Mouse (Mus musculus) heart, embryonic 12.5 days (tissue): ENCODE results near the gene Faf2. TPM values are rescaled to one million over a fixed set of nuclear protein-coding genes. Genes with fewer than 3 reads are reported as not detected.

Experiments
- ATAC-seq: fragments of 200-750 bp; cut with Nextera tagmentation; 2 replicates; pipeline ENCODE4 v1.8.0; 2017; ENCODE audit warnings: moderate TSS enrichment, moderate library complexity; ENCODE audit not compliant: insufficient number of reproducible peaks, low FRiP score
- H3K27ac ChIP-seq: fragments of 300-500 bp; sonication (generic); 2 replicates; pipeline ENCODE4 v1.5.1; 2016; ENCODE audit warnings: mild to moderate bottlenecking, moderate library complexity; ENCODE audit not compliant: poor library complexity, severe bottlenecking
- H3K27me3 ChIP-seq: fragments of 300-500 bp; sonication (generic); replicated peaks from 2 replicates; pipeline ENCODE4 v1.6.1; 2016; ENCODE audit warnings: mild to moderate bottlenecking, moderate library complexity
- H3K36me3 ChIP-seq: fragments of 300-500 bp; sonication (generic); 2 replicates; pipeline ENCODE4 v1.6.1; 2016; ENCODE audit warnings: mild to moderate bottlenecking, moderate library complexity
- H3K4me1 ChIP-seq: fragments of 300-500 bp; sonication (generic); replicated peaks from 2 replicates; pipeline ENCODE4 v1.6.1; 2016; ENCODE audit warnings: mild to moderate bottlenecking
- H3K4me2 ChIP-seq: fragments of 300-500 bp; sonication (generic); 2 replicates; pipeline ENCODE4 v1.6.1; 2016; ENCODE audit warnings: mild to moderate bottlenecking, moderate library complexity
- H3K4me3 ChIP-seq: fragments of 300-500 bp; sonication (generic); 2 replicates; pipeline ENCODE4 v1.5.1; 2016; ENCODE audit warnings: mild to moderate bottlenecking
- H3K9ac ChIP-seq: fragments of 300-500 bp; sonication (generic); 2 replicates; pipeline ENCODE4 v1.6.1; 2016; ENCODE audit warnings: mild to moderate bottlenecking, moderate library complexity
- H3K9me3 ChIP-seq: fragments of 300-500 bp; sonication (generic); replicated peaks from 2 replicates; pipeline ENCODE4 v1.6.1; 2016; ENCODE audit warnings: mild to moderate bottlenecking, moderate library complexity
- WGBS: fragments of 180-500 bp; shearing (Covaris S2); methylation state at CpG from one replicate; pipeline ENCODE4 v1.1.7; 2016; 5-methylcytosine and 5-hydroxymethylcytosine counted together
- polyA plus RNA-seq: library from polyadenylated mRNA; unstranded; fragments of >200 nt; fragmentation: Nextera tagmentation; extraction: Ambion mirVana; gene quantifications from 2 replicates; pipeline ENCODE4 v1.2.1, GENCODE M21; 2016

The Faf2 gene
- polyA plus RNA-seq, 1 experiment from 2014 or later = 48.8 TPM

DNA sequence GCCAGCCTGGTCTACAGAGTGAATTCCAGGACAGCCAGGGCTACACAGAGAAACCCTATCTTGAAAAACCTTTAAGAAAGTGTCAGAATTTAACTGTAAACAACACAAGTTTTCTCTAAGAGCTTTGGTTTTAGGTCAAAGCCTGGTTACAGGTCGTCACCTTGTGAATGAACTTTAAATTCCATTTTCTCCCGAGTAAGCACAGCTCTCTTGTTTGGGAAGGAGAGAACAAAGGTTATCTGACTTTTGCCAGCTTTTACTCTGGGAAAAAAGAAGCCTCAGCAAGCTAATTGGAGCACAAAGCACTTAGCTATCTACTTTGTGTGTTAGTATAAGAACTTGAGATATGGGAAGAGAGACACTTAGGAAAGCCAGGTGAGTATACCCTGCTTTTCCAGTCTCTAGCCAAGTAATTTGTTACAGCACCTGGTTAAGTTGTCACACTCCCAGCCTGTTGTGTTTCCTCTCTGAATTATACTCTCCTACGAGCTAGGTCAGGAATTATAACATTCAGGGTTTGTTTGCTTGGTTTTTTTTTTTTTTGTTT is 11.2 kb downstream of the Faf2 start:
- Histone ChIP-seq H3K4me3 (no peak overlapping the region), H3K4me1 (no peaks in the 10 kb centered on the region), H3K9ac (no peak overlapping the region), H3K36me3 (peaks cover 28% of the 10 kb centered on the region), H3K27ac (no peak overlapping the region), H3K9me3 (no peaks in the 10 kb centered on the region), H3K4me2 (no peak overlapping the region), H3K27me3 (no peaks in the 10 kb centered on the region)
- 49% methylated on average over 3 of the region's 3 CpGs for WGBS
- no peak for ATAC-seq

DNA sequence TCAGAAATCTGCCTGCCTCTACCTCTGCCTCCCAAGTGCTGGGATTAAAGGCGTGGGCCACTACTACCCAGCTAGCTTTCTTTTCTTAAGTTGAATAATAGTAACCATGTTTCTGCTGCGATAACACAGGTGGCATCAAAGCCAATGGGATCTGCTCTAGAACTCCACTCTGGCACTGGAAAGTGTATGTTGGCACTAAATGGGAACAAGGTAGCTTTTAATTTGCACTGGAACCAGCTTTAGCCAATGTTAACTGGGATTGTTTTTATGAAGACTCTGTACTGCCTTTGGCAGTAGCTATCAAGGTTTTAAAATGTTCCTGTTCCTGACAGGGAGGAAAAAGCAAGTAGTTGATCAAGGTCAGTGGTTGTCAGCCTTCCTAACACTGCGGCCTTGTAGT is 13.4 kb downstream of the Faf2 start:
- no peak overlapping the region for H3K4me2 ChIP-seq
- no peaks in the 10 kb centered on the region for H3K4me1 ChIP-seq
- H3K27me3 ChIP-seq = no peaks in the 10 kb centered on the region
- H3K9ac ChIP-seq = no peak overlapping the region
- 92% methylated on average over 3 of the region's 3 CpGs for WGBS
- H3K9me3 ChIP-seq = no peaks in the 10 kb centered on the region
- no peak overlapping the region for H3K27ac ChIP-seq
- H3K4me3 ChIP-seq = no peak overlapping the region
- peaks cover 45% of the 10 kb centered on the region for H3K36me3 ChIP-seq
- ATAC-seq = no peak

DNA sequence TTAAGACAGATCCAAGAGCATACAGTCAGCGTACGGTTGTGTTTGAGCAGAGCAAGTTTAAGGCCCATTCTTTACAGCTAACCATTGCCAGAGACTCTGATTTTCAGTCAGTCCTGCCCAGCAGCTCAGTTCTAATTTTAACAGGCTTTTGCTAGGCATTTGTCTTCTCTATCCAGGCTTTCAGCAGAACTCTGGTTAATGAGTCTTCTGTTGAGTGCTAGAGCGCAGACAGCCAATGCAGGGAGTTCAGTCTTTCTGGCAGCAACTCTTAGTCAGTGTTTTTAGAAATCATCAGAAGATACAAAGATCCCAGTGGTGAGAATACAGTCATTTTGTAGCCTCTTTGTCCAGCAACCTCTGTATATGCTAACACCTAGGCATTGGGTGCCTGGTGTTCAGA is 28.9 kb downstream of the Faf2 start:
- Histone ChIP-seq H3K4me2 (no peak overlapping the region), H3K4me1 (0 out of 2 replicates have a peak, but pooled peaks cover 2% of the 10 kb centered on the region)
- WGBS = 91% methylated on average over 3 of the region's 3 CpGs

DNA sequence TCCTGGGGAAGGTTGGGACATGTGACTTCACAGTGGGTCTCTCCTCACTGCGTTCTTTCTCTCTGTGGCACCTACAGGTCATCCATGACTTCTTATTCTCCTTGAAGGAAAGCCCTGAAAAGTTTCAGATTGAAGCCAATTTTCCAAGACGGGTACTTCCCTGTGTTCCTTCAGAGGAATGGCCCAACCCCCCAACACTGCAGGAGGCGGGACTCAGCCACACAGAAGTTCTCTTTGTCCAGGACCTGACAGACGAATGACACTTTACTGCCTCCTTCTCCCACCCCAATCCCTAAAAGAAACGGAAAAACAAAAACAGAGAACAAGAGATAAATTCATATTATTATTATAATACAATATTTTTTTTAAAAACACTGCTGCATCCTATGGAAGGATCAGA is 39.3 kb downstream of the Faf2 start:
- H3K4me3 ChIP-seq = no peak overlapping the region
- no peaks in the 10 kb centered on the region for H3K27me3 ChIP-seq
- no peaks in the 10 kb centered on the region for H3K9me3 ChIP-seq
- ATAC-seq = no peak
- peaks cover 81% of the 10 kb centered on the region for H3K36me3 ChIP-seq
- no peak overlapping the region for H3K4me2 ChIP-seq
- 72% methylated on average over 5 of the region's 5 CpGs for WGBS
- no peaks in the 10 kb centered on the region for H3K4me1 ChIP-seq
- H3K27ac ChIP-seq = no peak overlapping the region
- H3K9ac ChIP-seq = no peak overlapping the region

More for the DNA sequence above, 28.9 kb downstream of the Faf2 start:
- no peak for ATAC-seq
- H3K4me3 ChIP-seq = no peak overlapping the region
- H3K9me3 ChIP-seq = no peaks in the 10 kb centered on the region; the same call in 1 of the 2 replicates
- no peak overlapping the region for H3K9ac ChIP-seq
- H3K27me3 ChIP-seq = no peaks in the 10 kb centered on the region
- no peak overlapping the region for H3K27ac ChIP-seq
- peaks cover 97% of the 10 kb centered on the region for H3K36me3 ChIP-seq

DNA sequence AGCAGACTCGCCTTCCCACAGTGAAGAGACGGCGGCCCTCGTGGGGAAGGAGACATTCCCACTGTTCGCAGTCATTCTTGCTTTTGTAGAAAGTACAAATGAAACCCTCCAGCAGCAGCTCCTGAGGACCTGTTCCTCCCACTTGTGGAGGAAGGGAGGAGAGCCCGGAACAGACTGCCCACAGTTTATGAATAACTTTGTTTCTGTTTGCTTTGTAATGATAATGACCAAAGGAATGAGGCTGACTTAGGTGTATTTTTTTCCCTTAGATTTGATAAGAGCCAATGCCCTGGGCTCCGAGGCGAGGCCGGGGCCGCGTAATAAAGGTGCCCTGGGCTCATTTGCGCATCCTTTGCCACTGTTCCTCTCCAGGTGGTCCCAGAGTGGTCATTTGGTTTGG is 39.8 kb downstream of the Faf2 start:
- ATAC-seq = no peak
- Histone ChIP-seq H3K36me3 (peaks cover 79% of the 10 kb centered on the region), H3K9ac (no peak overlapping the region), H3K4me3 (no peak overlapping the region), H3K27me3 (no peaks in the 10 kb centered on the region), H3K4me1 (no peaks in the 10 kb centered on the region), H3K9me3 (no peaks in the 10 kb centered on the region), H3K4me2 (no peak overlapping the region), H3K27ac (no peak overlapping the region)
- 91% methylated on average over 12 of the region's 12 CpGs for WGBS

DNA sequence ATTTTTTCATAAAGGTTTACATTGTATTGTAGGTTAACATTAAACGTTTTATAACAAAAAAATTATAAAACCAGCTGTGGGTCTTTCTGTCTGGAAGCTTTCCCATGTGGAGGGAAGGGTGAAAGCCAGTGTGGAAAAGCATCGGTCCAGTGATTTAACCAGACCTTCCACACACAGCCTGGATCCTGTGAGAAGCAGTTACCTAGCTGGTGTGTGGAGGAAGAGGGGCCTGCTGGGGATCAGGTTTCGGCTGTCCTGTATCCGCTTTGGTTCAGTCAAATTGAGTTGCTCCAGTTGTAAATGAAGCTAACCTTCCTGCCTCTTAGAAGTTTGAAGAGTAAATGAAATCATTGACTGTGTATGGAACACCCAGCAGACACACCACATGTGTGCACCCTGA is 42.4 kb downstream of the Faf2 start:
- no peak overlapping the region for H3K4me3 ChIP-seq
- no peak for ATAC-seq
- peaks cover 64% of the 10 kb centered on the region for H3K36me3 ChIP-seq
- H3K27me3 ChIP-seq = no peaks in the 10 kb centered on the region
- 0 out of 2 replicates have a peak, but pooled peaks cover under 1% of the 10 kb centered on the region for H3K9me3 ChIP-seq
- no peak overlapping the region for H3K4me2 ChIP-seq
- no peaks in the 10 kb centered on the region for H3K4me1 ChIP-seq
- no peak overlapping the region for H3K27ac ChIP-seq
- no peak overlapping the region for H3K9ac ChIP-seq
- 84% methylated on average over 4 of the region's 4 CpGs for WGBS

DNA sequence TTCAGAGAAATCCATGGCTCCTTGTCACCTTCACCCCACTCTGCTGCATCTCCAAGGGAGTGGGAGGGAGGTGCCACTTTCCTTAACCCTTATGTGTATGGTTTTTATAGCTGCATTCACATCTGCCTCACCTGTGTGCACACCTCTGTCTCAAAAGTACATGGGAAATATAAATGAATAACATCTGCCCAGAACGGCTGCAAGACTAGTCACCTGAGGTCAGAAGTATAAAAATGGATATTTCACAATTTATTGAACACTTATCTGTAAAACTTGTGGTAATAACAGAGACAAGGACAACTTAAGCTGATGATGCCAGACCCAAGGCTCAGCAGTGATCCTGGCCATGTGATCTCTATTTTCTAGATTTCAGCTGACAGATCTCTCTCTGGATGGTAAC is 42.9 kb downstream of the Faf2 start:
- Histone ChIP-seq H3K4me1 (no peaks in the 10 kb centered on the region), H3K4me2 (no peak overlapping the region), H3K27me3 (no peaks in the 10 kb centered on the region), H3K36me3 (peaks cover 65% of the 10 kb centered on the region), H3K4me3 (no peak overlapping the region), H3K9me3 (0 out of 2 replicates have a peak, but pooled peaks cover 2% of the 10 kb centered on the region), H3K9ac (no peak overlapping the region), H3K27ac (no peak overlapping the region)
- ATAC-seq = no peak
- WGBS = 86% methylated on average over 1 of the region's 1 CpGs

DNA sequence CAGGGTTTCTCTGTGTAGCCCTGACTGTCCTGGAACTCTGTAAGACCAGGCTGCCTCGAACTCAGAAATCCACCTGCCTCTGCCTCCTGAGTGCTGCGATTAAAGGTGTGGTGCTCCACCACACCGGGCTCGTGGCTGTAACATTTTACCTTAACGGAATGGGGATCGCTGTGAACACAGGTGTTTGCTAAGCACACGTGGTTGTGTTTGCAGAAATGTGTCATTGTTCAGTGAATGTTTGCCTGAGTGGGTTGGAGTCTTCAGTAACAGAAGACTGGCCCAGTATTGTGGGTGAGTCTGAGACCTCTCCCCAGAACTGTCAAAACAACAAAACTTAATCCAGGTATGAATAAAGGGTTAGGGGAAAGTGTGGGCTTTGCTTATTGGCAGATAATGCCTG is 43.5 kb downstream of the Faf2 start:
- 94% methylated on average over 7 of the region's 7 CpGs for WGBS
- peaks cover 61% of the 10 kb centered on the region for H3K36me3 ChIP-seq

DNA sequence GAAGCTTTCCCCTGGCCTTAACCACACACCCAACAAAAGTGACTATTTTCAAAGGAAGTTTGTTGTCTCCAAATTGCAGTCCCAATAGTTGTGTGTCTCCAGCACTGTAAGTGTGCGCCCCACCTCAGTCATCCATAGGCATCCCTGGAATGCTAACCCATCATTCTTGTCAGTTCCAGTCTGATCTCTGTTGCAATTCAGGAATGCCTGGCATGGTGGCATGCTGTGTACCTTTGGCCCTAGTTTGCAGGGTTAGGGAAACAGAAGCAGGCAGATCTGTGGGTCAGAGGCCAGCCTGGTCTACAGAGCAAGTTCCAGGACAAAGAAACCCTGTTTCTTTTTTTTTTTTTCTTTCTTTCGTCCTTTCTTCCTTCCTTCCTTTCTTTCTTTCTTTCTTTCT is 48.9 kb downstream of the Faf2 start:
- 0 out of 2 replicates have a peak, but pooled peaks cover 2% of the 10 kb centered on the region for H3K9me3 ChIP-seq
- H3K4me2 ChIP-seq = no peak overlapping the region
- no peak for ATAC-seq
- peaks cover 16% of the 10 kb centered on the region for H3K36me3 ChIP-seq
- no peak overlapping the region for H3K4me3 ChIP-seq
- H3K9ac ChIP-seq = no peak overlapping the region
- no peak overlapping the region for H3K27ac ChIP-seq
- WGBS = 64% methylated on average over 2 of the region's 2 CpGs
- peaks cover 6% of the 10 kb centered on the region; the same call in 1 of the 2 replicates for H3K4me1 ChIP-seq
- no peaks in the 10 kb centered on the region for H3K27me3 ChIP-seq

More for the DNA sequence above, 43.5 kb downstream of the Faf2 start:
- H3K9ac ChIP-seq = no peak overlapping the region
- 0 out of 2 replicates have a peak, but pooled peaks cover 2% of the 10 kb centered on the region for H3K9me3 ChIP-seq
- H3K27ac ChIP-seq = no peak overlapping the region
- H3K27me3 ChIP-seq = no peaks in the 10 kb centered on the region
- no peaks in the 10 kb centered on the region for H3K4me1 ChIP-seq
- H3K4me3 ChIP-seq = no peak overlapping the region
- no peak for ATAC-seq
- H3K4me2 ChIP-seq = no peak overlapping the region

DNA sequence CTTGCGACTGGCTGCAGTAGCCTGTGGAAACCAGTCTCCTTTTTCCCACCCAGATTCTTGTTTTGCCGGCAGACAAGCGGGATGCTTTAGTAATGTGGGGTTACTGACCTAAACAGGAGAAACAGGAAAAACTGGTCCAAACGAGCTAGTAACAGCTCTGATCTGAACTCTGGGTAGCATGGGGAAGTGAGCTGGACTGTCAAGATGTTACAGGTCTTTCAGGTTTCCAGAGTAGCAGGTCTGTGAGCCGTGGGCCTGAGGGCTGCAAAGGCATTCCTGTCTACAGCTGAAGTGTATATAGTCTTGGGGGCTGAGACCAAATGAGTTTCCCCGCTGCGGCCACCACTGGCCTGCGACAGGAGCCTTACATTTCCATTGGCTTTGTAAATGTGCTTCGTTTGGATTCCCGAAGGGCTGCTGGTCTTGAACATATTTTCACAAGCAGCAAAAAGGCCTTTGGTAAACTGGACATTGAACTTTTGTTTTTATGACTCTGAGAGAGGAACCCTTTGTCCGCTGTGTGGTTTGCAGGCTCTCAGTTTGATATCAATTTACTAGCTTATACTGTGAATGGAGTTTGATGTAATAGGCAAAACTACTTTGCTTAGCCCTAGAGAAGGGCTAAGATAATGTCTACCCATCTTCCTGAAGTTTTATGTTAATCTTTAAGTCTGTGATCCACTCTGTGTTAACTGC is 54.5 kb downstream of the Faf2 start:
- Histone ChIP-seq H3K4me1 (peaks cover 6% of the 10 kb centered on the region; the same call in 1 of the 2 replicates), H3K9ac (no peak overlapping the region), H3K4me2 (no peak overlapping the region), H3K9me3 (no peaks in the 10 kb centered on the region), H3K4me3 (no peak overlapping the region), H3K27ac (no peak overlapping the region), H3K27me3 (no peaks in the 10 kb centered on the region), H3K36me3 (peaks cover 25% of the 10 kb centered on the region)
- 65% methylated on average over 11 of the region's 11 CpGs for WGBS
- ATAC-seq = no peak

DNA sequence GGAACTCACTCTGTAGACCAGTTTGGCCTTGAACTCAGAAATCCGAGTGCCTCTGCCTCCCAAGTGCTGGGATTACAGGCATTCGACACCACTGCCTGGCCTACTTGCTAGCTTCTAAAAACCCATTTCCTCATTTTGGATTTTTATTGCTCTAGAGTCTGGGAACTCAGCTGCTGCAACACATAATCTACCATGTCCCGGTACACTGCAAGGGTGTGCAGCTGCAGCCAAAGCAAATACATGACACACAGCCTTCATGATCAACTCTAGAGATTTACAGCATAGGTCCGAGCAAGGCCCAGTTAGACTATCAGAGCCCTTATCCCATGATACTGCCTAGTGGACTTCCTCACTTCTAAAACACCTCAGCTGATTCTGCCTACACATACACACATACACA is 56.7 kb downstream of the Faf2 start:
- Histone ChIP-seq H3K4me3 (no peak overlapping the region), H3K27me3 (no peaks in the 10 kb centered on the region), H3K4me1 (peaks cover 7% of the 10 kb centered on the region; the same call in 1 of the 2 replicates), H3K4me2 (no peak overlapping the region), H3K36me3 (peaks cover 47% of the 10 kb centered on the region), H3K9ac (no peak overlapping the region), H3K9me3 (no peaks in the 10 kb centered on the region), H3K27ac (no peak overlapping the region)
- 67% methylated on average over 4 of the region's 4 CpGs for WGBS
- ATAC-seq = no peak
